10 mouse cellular contexts compared by ENCODE assay signal in the genomic region with DNA sequence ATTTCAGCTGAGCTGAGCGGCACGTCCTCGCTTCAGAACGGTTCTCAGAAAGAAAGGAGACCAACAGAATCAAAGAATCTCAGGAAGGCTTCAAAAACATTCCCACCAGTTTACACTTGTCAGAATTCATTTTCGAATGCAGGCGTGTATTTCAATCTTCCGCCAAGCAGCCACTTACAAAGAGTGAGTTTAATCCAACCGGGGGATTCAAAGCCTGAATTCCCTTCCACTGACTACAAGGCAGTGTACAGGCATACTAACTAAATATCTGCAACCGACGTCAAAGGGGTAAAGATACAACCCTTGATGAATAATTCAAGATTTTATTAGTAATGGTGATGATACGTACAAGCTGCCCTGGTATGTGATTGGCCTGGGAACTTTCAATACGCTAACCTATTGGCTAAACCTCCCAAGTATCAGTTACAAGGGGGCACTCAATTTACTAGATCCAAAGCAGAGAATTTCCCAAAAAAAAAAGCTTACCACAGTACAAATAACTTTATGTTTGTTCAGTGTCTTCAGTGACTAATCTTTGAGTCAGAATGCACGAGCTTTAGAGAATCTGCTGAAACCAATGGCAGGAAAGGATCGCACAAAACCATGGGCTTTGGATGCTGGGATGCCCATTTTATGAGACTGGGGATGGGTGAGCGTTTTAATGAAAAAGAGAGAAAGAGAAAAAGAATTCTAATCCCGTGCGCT.
DNase-seq lines count a peak whose midpoint lies in the region; ATAC-seq and TF ChIP-seq lines count a peak whose summit lies in the region.
"Had no signal": no experiment of that assay in that cellular context is flagged by ENCODE, and none has a peak within 500 bp of the region (broad histone marks: within the 10 kb centered on the region; RNA-seq: fewer than 3 reads in every experiment).

No protein-coding gene starts in this region.

- no peak for TF ChIP-seq CTCF in forebrain, postnatal 0 days (IDR thresholded peaks at IDR 0.05; ENCODE audit: low read depth)
- no peak for TF ChIP-seq CTCF in liver, postnatal 0 days (IDR thresholded peaks at IDR 0.05; ENCODE audit: low read depth)

- H3K4me2 ChIP-seq in forebrain, postnatal 0 days (ENCODE audit: low read depth), result peak overlapping the region; percentile 91
- H3K4me2 ChIP-seq in liver, postnatal 0 days (ENCODE audit: low read depth, low read length), result peak overlapping the region; percentile 73; the same call in 1 of the 2 replicates

- no peak for TF ChIP-seq EP300 in liver, postnatal 0 days (IDR thresholded peaks at IDR 0.05; ENCODE audit: low read depth)

- 42% methylated on average over 17 of the region's 17 CpGs for WGBS in heart, embryonic 10.5 days
- WGBS in forebrain, postnatal 0 days, result 11% methylated on average over 17 of the region's 17 CpGs
- WGBS in liver, postnatal 0 days (ENCODE audit: insufficient replicate concordance), result 43% methylated on average over 17 of the region's 17 CpGs

- H3K27ac ChIP-seq in heart, embryonic 10.5 days, result peak overlapping the region; percentile 72
- peak overlapping the region; percentile 16 for H3K27ac ChIP-seq in forebrain, postnatal 0 days (ENCODE audit: low read depth, low read length)
- no peak overlapping the region for H3K27ac ChIP-seq in liver, postnatal 0 days (ENCODE audit: low read depth)

- peaks cover 70% of the 10 kb centered on the region for H3K4me1 ChIP-seq in heart, embryonic 10.5 days
- H3K4me1 ChIP-seq in forebrain, postnatal 0 days (ENCODE audit: insufficient read depth), result peaks cover 22% of the 10 kb centered on the region
- peaks cover 14% of the 10 kb centered on the region; the same call in 1 of the 2 replicates for H3K4me1 ChIP-seq in liver, postnatal 0 days (ENCODE audit: insufficient read depth)

- no peak for DNase-seq in heart, embryonic 10.5 days (ENCODE audit: low spot score)
- DNase-seq in heart, adult 8-10 months (ENCODE audit: low spot score), result no peak
- DNase-seq in 3T3-L1 (ENCODE audit: low read depth, low spot score), result peak; percentile 72
- no peak for DNase-seq in forebrain, postnatal 0 days
- DNase-seq in liver, postnatal 0 days, result no peak
- DNase-seq in urinary bladder, adult 2 months (ENCODE audit: low spot score), result no peak
- no peak for DNase-seq in left cerebral cortex, adult 8-10 months (ENCODE audit: low spot score in 2 of 2)
- DNase-seq: kidney, postnatal 25 days; thymus, postnatal 4 days had no signal

- H3K27me3 ChIP-seq in heart, embryonic 10.5 days (ENCODE audit: insufficient read depth, poor library complexity, severe bottlenecking), result 0 out of 2 replicates have a peak, but pooled peaks cover 6% of the 10 kb centered on the region
- H3K27me3 ChIP-seq in forebrain, postnatal 0 days (ENCODE audit: insufficient read depth, low read length), result no peaks in the 10 kb centered on the region
- peaks cover 25% of the 10 kb centered on the region for H3K27me3 ChIP-seq in liver, postnatal 0 days (ENCODE audit: insufficient read depth, low read length)

- peak overlapping the region; percentile 76 for H3K4me3 ChIP-seq in heart, embryonic 10.5 days
- peak overlapping the region; percentile 61 for H3K4me3 ChIP-seq in forebrain, postnatal 0 days (ENCODE audit: low read depth, low read length)
- no peak overlapping the region for H3K4me3 ChIP-seq in liver, postnatal 0 days (ENCODE audit: low read depth, low read length)

- no peaks in the 10 kb centered on the region for H3K9me3 ChIP-seq in heart, embryonic 10.5 days
- H3K9me3 ChIP-seq in forebrain, postnatal 0 days (ENCODE audit: low read length), result no peaks in the 10 kb centered on the region
- H3K9me3 ChIP-seq in liver, postnatal 0 days (ENCODE audit: low read length), result no peaks in the 10 kb centered on the region

- peaks cover 4% of the 10 kb centered on the region; the same call in 1 of the 2 replicates for H3K36me3 ChIP-seq in heart, embryonic 10.5 days
- no peaks in the 10 kb centered on the region for H3K36me3 ChIP-seq in forebrain, postnatal 0 days (ENCODE audit: insufficient read depth)
- no peaks in the 10 kb centered on the region for H3K36me3 ChIP-seq in liver, postnatal 0 days (replicated peaks; ENCODE audit: insufficient read depth, low read length)

- no peak for ATAC-seq in forebrain, postnatal 0 days
- ATAC-seq in liver, postnatal 0 days, result no peak
- ATAC-seq in erythroblast, adult 5-6 weeks (replicated peaks; ENCODE audit: low FRiP score, poor library complexity, severe bottlenecking), result no peak

- H3K9ac ChIP-seq in forebrain, postnatal 0 days, result peak overlapping the region; percentile 4; the same call in 1 of the 2 replicates
- H3K9ac ChIP-seq in liver, postnatal 0 days (replicated peaks), result no peak overlapping the region
